Mouse (Mus musculus) retina, postnatal 1 day (tissue): ENCODE data around the gene Adamts14.
A peak's percentile ranks its signal among the peaks of the same experiment; 100 is the strongest.

Source experiments
- DNase-seq: peaks from one replicate; pipeline ENCODE4 v3.0.0-alpha.2; 2012

Gene Adamts14

GRCm38 (mm10) chr10:61226784-61227396 lies 46.3 kb downstream of the Adamts14 start:
- peak; percentile 27 for DNase-seq

- DNase-seq: peak; percentile 57
Observed at GRCm38 (mm10) chr10:61225694-61226093, 47.5 kb downstream of the Adamts14 start.

GRCm38 (mm10) chr10:61219318-61219717 lies 53.9 kb downstream of the Adamts14 start:
- no peak for DNase-seq

- DNase-seq: no peak
Observed at GRCm38 (mm10) chr10:61216163-61216562, 57.1 kb downstream of the Adamts14 start.

- no peak for DNase-seq
Observed at GRCm38 (mm10) chr10:61215658-61216057, 57.6 kb downstream of the Adamts14 start.

GRCm38 (mm10) chr10:61212817-61213216 lies 60.4 kb downstream of the Adamts14 start:
- no peak for DNase-seq

- DNase-seq: peak; percentile 83
Observed at GRCm38 (mm10) chr10:61211743-61212142, 61.5 kb downstream of the Adamts14 start.

- DNase-seq: no peak
Observed at GRCm38 (mm10) chr10:61211105-61211504, 62.1 kb downstream of the Adamts14 start.

- DNase-seq: no peak
Observed at GRCm38 (mm10) chr10:61208114-61208684, 65.0 kb downstream of the Adamts14 start.

- DNase-seq: no peak
Observed at GRCm38 (mm10) chr10:61203930-61204329, 69.3 kb downstream of the Adamts14 start.

- DNase-seq: no peak
Observed at GRCm38 (mm10) chr10:61201596-61202318, 71.5 kb downstream of the Adamts14 start.

GRCm38 (mm10) chr10:61200998-61201397 lies 72.2 kb downstream of the Adamts14 start:
- no peak for DNase-seq

GRCm38 (mm10) chr10:61200232-61200820 lies 72.9 kb downstream of the Adamts14 start:
- no peak for DNase-seq

- peak; percentile 89 for DNase-seq
Observed at GRCm38 (mm10) chr10:61199566-61200213, 73.5 kb downstream of the Adamts14 start.

GRCm38 (mm10) chr10:61195718-61196291 lies 77.4 kb downstream of the Adamts14 start:
- no peak for DNase-seq

- DNase-seq: no peak
Observed at GRCm38 (mm10) chr10:61195216-61195615, 78.0 kb downstream of the Adamts14 start.

- DNase-seq: no peak
Observed at GRCm38 (mm10) chr10:61194611-61195010, 78.6 kb downstream of the Adamts14 start.

GRCm38 (mm10) chr10:61188010-61188409 lies 85.2 kb downstream of the Adamts14 start:
- no peak for DNase-seq

- DNase-seq: no peak
Observed at GRCm38 (mm10) chr10:61187001-61187400, 86.2 kb downstream of the Adamts14 start.

GRCm38 (mm10) chr10:61179927-61180326 lies 93.3 kb downstream of the Adamts14 start:
- DNase-seq: no peak

- DNase-seq: no peak
Observed at GRCm38 (mm10) chr10:61178687-61179086, 94.6 kb downstream of the Adamts14 start.

- no peak for DNase-seq
Observed at GRCm38 (mm10) chr10:61177751-61178150, 95.5 kb downstream of the Adamts14 start.
